Mouse (Mus musculus) intestine, embryonic 14.5 days (tissue): ENCODE measurements around the gene Kif22. TPM values are rescaled to one million over a fixed set of nuclear protein-coding genes. Genes with fewer than 3 reads are reported as not detected.

ENCODE experiments used
- ATAC-seq: fragments of 200-750 bp; cut with Nextera tagmentation; replicated peaks from 2 replicates; pipeline ENCODE4 v1.8.0; 2017; ENCODE audit warnings: low read depth, moderate number of reproducible peaks, moderate TSS enrichment, moderate library complexity; ENCODE audit not compliant: low FRiP score, low TSS enrichment
- DNase-seq: peaks from one replicate; pipeline ENCODE4 v3.0.0-alpha.2; 2018; ENCODE audit warnings: low spot score
- H3K27ac ChIP-seq: fragments of 300-500 bp; sonication (generic); 2 replicates; pipeline ENCODE4 v1.5.1; 2014; ENCODE audit warnings: low read depth, mild to moderate bottlenecking, control low read depth
- H3K27me3 ChIP-seq: fragments of 300-500 bp; sonication (generic); replicated peaks from 2 replicates; pipeline ENCODE4 v1.6.1; 2014; ENCODE audit warnings: low read length, control low read depth; ENCODE audit not compliant: control insufficient read depth, insufficient read depth
- H3K36me3 ChIP-seq: fragments of 300-500 bp; sonication (generic); 2 replicates; pipeline ENCODE4 v1.6.1; 2014; ENCODE audit warnings: low read length, control low read depth; ENCODE audit not compliant: control insufficient read depth, insufficient read depth
- H3K4me1 ChIP-seq: fragments of 300-500 bp; sonication (generic); replicated peaks from 2 replicates; pipeline ENCODE4 v1.6.1; 2014; ENCODE audit warnings: low read length, control low read depth, mixed read lengths; ENCODE audit not compliant: control insufficient read depth, insufficient read depth
- H3K4me2 ChIP-seq: fragments of 300-500 bp; sonication (generic); 2 replicates; pipeline ENCODE4 v1.6.1; 2014; ENCODE audit warnings: low read length
- H3K4me3 ChIP-seq: fragments of 300-500 bp; sonication (generic); 2 replicates; pipeline ENCODE4 v1.5.1; 2014; ENCODE audit warnings: low read depth, low read length, control low read depth, mixed read lengths
- H3K9ac ChIP-seq: fragments of 300-500 bp; sonication (generic); 2 replicates; pipeline ENCODE4 v1.6.1; 2014; ENCODE audit warnings: mild to moderate bottlenecking, low read length
- H3K9me3 ChIP-seq: fragments of 300-500 bp; sonication (generic); 2 replicates; pipeline ENCODE4 v1.6.1; 2016; ENCODE audit warnings: low read length, control low read depth; ENCODE audit not compliant: control insufficient read depth
- WGBS: fragments of 180-500 bp; shearing (Covaris S2); extraction: QIAGEN DNeasy Blood & Tissue Kit; methylation state at CpG from one replicate; pipeline ENCODE4 v1.1.7; 2014; 5-methylcytosine and 5-hydroxymethylcytosine counted together
- polyA plus RNA-seq: library from polyadenylated mRNA; unstranded; fragments of >200 nt; fragmentation: Nextera tagmentation; extraction: Ambion mirVana; gene quantifications from 2 replicates; pipeline ENCODE4 v1.2.1, GENCODE M21; 2014

The Kif22 gene
- polyA plus RNA-seq, 1 experiment from 2014 or later = 115 TPM

GRCm38 (mm10) chr7:127066317-127066716, 24.0 kb upstream of the Kif22 start:
- Histone ChIP-seq H3K9ac (no peak overlapping the region), H3K27ac (no peak overlapping the region), H3K27me3 (no peaks in the 10 kb centered on the region), H3K4me3 (no peak overlapping the region), H3K4me1 (no peaks in the 10 kb centered on the region), H3K36me3 (no peaks in the 10 kb centered on the region), H3K9me3 (0 out of 2 replicates have a peak, but pooled peaks cover 2% of the 10 kb centered on the region), H3K4me2 (no peak overlapping the region)
- WGBS = 63% methylated on average over 4 of the region's 4 CpGs
- ATAC-seq (no peak), DNase-seq (no peak)

GRCm38 (mm10) chr7:127065538-127065937, 23.3 kb upstream of the Kif22 start:
- Histone ChIP-seq H3K9ac (no peak overlapping the region), H3K4me3 (no peak overlapping the region), H3K4me2 (no peak overlapping the region), H3K9me3 (0 out of 2 replicates have a peak, but pooled peaks cover 2% of the 10 kb centered on the region), H3K4me1 (no peaks in the 10 kb centered on the region), H3K36me3 (no peaks in the 10 kb centered on the region), H3K27me3 (no peaks in the 10 kb centered on the region), H3K27ac (no peak overlapping the region)
- no peak for ATAC-seq
- WGBS = 81% methylated on average over 6 of the region's 6 CpGs
- no peak for DNase-seq

GRCm38 (mm10) chr7:127055026-127055585, 12.8 kb upstream of the Kif22 start:
- WGBS = 69% methylated on average over 5 of the region's 5 CpGs
- H3K4me2 ChIP-seq = no peak overlapping the region
- H3K27me3 ChIP-seq = 0 out of 2 replicates have a peak, but pooled peaks cover 2% of the 10 kb centered on the region
- ATAC-seq (no peak), DNase-seq (no peak)
- H3K4me3 ChIP-seq = no peak overlapping the region
- no peak overlapping the region for H3K9ac ChIP-seq
- no peak overlapping the region for H3K27ac ChIP-seq
- no peaks in the 10 kb centered on the region for H3K36me3 ChIP-seq
- H3K9me3 ChIP-seq = no peaks in the 10 kb centered on the region
- no peaks in the 10 kb centered on the region for H3K4me1 ChIP-seq

- H3K27ac ChIP-seq = no peak overlapping the region
- no peaks in the 10 kb centered on the region for H3K9me3 ChIP-seq
- H3K4me1 ChIP-seq = peaks cover 7% of the 10 kb centered on the region
- ATAC-seq = no peak
- no peak for DNase-seq
- peaks cover 79% of the 10 kb centered on the region for H3K36me3 ChIP-seq
- no peak overlapping the region for H3K4me2 ChIP-seq
- WGBS = 82% methylated on average over 1 of the region's 1 CpGs
- H3K9ac ChIP-seq = no peak overlapping the region
- no peak overlapping the region for H3K4me3 ChIP-seq
- no peaks in the 10 kb centered on the region for H3K27me3 ChIP-seq
Observed at GRCm38 (mm10) chr7:127031244-127031643, 11.0 kb downstream of the Kif22 start.

GRCm38 (mm10) chr7:127030172-127030571, 12.1 kb downstream of the Kif22 start:
- Histone ChIP-seq H3K27me3 (no peaks in the 10 kb centered on the region), H3K4me1 (peaks cover 7% of the 10 kb centered on the region), H3K27ac (no peak overlapping the region), H3K9me3 (no peaks in the 10 kb centered on the region), H3K36me3 (peaks cover 72% of the 10 kb centered on the region), H3K9ac (no peak overlapping the region), H3K4me2 (no peak overlapping the region), H3K4me3 (no peak overlapping the region)
- whole genome bisulfite sequencing = 96% methylated on average over 1 of the region's 1 CpGs
- DNase-seq = no peak
- ATAC-seq = no peak

- H3K4me2 ChIP-seq = peak overlapping the region; percentile 68
- H3K9ac ChIP-seq = peak overlapping the region; percentile 48
- no peak for DNase-seq
- peak overlapping the region; percentile 91 for H3K4me3 ChIP-seq
- H3K27ac ChIP-seq = peak overlapping the region; percentile 98
- no peaks in the 10 kb centered on the region for H3K27me3 ChIP-seq
- peaks cover 65% of the 10 kb centered on the region for H3K36me3 ChIP-seq
- ATAC-seq = no peak
- WGBS = 57% methylated on average over 8 of the region's 8 CpGs
- no peaks in the 10 kb centered on the region for H3K9me3 ChIP-seq
- peaks cover 24% of the 10 kb centered on the region for H3K4me1 ChIP-seq
Observed at GRCm38 (mm10) chr7:127027885-127028284, 14.4 kb downstream of the Kif22 start.

GRCm38 (mm10) chr7:127026984-127027726, 15.1 kb downstream of the Kif22 start, which contains the start of gene Maz:
Maz (minus strand) TSS chr7:127027037.
- DNase-seq = peak; percentile 98
- peaks cover 65% of the 10 kb centered on the region for H3K36me3 ChIP-seq
- under 1% methylated on average over 43 of the region's 63 CpGs for WGBS
- H3K4me2 ChIP-seq = peak within 1 kb of the TSS; percentile 99
- H3K27me3 ChIP-seq = no peaks in the 10 kb centered on the region
- peaks cover 27% of the 10 kb centered on the region for H3K4me1 ChIP-seq
- no peaks in the 10 kb centered on the region for H3K9me3 ChIP-seq
- peak within 1 kb of the TSS; percentile 98 for H3K27ac ChIP-seq
- ATAC-seq = peak; percentile 88
- H3K4me3 ChIP-seq = peak within 1 kb of the TSS; percentile 91
- H3K9ac ChIP-seq = peak within 1 kb of the TSS; percentile 98

- no peak for ATAC-seq
Observed at GRCm38 (mm10) chr7:127026616-127026983, 15.7 kb downstream of the Kif22 start.

More at GRCm38 (mm10) chr7:127026616-127026983, 15.7 kb downstream of the Kif22 start:
- Histone ChIP-seq H3K4me3 (peak overlapping the region; percentile 91), H3K9me3 (no peaks in the 10 kb centered on the region), H3K36me3 (peaks cover 64% of the 10 kb centered on the region), H3K27ac (peak overlapping the region; percentile 98), H3K9ac (peak overlapping the region; percentile 98), H3K4me1 (peaks cover 33% of the 10 kb centered on the region), H3K4me2 (peak overlapping the region; percentile 99), H3K27me3 (no peaks in the 10 kb centered on the region)
- no peak for DNase-seq
- 23% methylated on average over 3 of the region's 48 CpGs for WGBS
